Mouse (Mus musculus) C2C12 (cell line): Measurements from ENCODE around the gene Bsg.

Experiments used
- CEBPB ChIP-seq: IDR thresholded peaks from one replicate; pipeline ENCODE4 v1.6.1; 2011; ENCODE audit warnings: low read depth, mild to moderate bottlenecking, control low read depth, moderate library complexity
- CTCF ChIP-seq: IDR thresholded peaks from one replicate; pipeline ENCODE4 v1.5.1; 2011; ENCODE audit not compliant: control insufficient read depth, insufficient read depth, insufficient read length
- FOSL1 ChIP-seq: IDR thresholded peaks from one replicate; pipeline ENCODE4 v1.8.0; 2011; ENCODE audit warnings: mild to moderate bottlenecking, low read length; ENCODE audit not compliant: poor library complexity, insufficient read depth, severe bottlenecking
- MAX ChIP-seq: IDR thresholded peaks from one replicate; pipeline ENCODE4 v1.6.1; 2011; ENCODE audit warnings: mild to moderate bottlenecking, control low read depth
- MYOD1 ChIP-seq: IDR thresholded peaks from one replicate; pipeline ENCODE4 v1.6.1; 2011; ENCODE audit warnings: low read depth; ENCODE audit not compliant: control insufficient read depth, insufficient read length
- USF1 ChIP-seq: IDR thresholded peaks from one replicate; pipeline ENCODE4 v1.6.1; 2011; ENCODE audit warnings: low read depth, mild to moderate bottlenecking, control low read depth, moderate library complexity

- TF ChIP-seq CTCF (no peak), USF1 (no peak), CEBPB (no peak), MAX (no peak), MYOD1 (no peak), FOSL1 (no peak)
These were observed 38.9 kb downstream of the Bsg start for GRCm38 (mm10) chr10:79743161-79743560.
